Mouse (Mus musculus): ENCODE data around the gene Casc3. TPM values are rescaled to one million over a fixed set of nuclear protein-coding genes. Genes with fewer than 3 reads are reported as not detected.

Gene Casc3
- total and polyA plus RNA-seq, 3 experiments, result 14.4 to 71.7 (median 16.7) TPM

DNA sequence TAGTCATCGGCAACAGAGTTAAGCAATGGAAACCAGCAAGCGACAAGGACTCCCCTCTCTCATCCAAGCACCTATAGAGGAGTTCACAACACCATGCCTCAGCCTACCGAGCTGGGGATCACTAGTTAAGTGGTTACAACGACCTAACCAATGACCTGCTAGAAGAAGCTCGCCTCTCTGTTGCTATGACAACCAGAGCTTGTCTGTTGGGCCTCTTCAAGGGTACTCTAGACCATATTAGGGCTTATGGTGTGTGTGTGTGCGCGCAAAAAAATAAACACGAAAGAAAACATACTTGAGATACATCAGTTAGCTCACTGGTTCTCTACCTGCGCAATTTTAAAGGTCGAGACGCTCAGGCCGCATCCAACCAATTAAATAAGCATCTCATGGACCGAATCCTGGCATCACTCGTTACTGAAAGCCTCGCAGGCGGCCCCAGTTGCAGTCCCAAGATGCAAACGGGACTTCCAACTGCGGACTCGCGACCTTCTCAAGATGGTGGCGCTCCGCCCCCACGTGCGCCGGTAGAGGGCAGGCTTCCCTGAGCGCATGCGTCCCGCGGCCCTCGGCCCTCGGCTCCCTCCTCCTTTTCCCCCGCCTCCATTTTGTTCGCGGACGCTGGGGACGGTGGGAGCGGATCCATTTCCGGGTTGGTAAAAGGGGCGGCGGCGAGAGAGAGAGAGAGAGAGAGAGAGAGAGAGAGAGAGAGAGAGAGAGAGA is 58.5 kb downstream of the Casc3 start, which contains the start of gene Wipf2 (continued):
- TF ChIP-seq MYC (IDR thresholded peaks at IDR 0.05; ENCODE audit: low read depth, low read length) (peak; percentile 96), CHD1 (IDR thresholded peaks at IDR 0.05; ENCODE audit: low read depth, low read length) (no peak), MAFK (IDR thresholded peaks at IDR 0.05; ENCODE audit: insufficient replicate concordance, low read length) (no peak), ZMIZ1 (IDR thresholded peaks at IDR 0.05; ENCODE audit: low read depth, low read length) (peak; percentile 79), BHLHE40 (IDR thresholded peaks at IDR 0.05; ENCODE audit: low read depth, low read length) (peak; percentile 90), UBTF (IDR thresholded peaks at IDR 0.05; ENCODE audit: low read depth, low read length) (no peak), USF1 (IDR thresholded peaks at IDR 0.05; ENCODE audit: low read depth, low read length) (peak; percentile 78), CTCF (conservative IDR thresholded peaks at IDR 0.05 in 1 of 2, IDR thresholded peaks at IDR 0.05 in 1 of 2; ENCODE audit: low read depth in 2 of 2, low read length in 2 of 2) (peak in 1 of 2 experiments; percentile 62; a peak in 2 of 4 replicates)

DNA sequence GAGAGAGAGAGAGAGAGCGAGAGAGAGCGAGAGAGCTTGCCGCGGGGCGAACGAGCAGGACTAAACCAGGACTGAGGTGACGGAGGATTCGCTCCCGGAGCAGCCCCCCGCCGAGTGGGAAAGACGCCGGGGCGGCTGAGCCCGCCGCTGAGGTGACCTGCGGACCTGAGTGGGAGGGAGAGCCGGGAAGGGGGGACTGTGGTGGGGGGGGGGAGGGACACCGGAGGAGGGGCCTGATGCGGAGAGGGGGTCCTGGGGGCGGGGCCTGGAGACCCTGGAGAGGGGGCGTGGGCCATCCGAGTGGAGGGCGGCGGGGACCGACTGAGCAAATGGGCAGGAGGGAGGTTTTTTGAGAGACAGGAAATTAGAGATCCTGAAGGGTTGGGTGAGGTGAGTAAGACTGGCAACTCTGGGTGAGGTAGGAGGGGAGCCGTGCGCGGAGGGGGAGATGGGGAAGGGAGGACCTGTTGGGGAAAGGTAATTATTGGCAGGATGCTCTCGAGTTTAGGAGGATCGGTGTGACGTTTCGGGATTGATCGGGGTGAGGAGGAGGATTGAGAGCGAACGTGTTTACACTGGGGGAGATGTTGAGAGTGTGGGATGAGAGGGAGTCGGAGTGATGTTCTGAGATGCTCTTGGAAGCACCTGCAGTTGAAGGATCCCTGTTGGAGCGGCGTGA is 59.2 kb downstream of the Casc3 start:
- no peak for TF ChIP-seq NELFE (IDR thresholded peaks at IDR 0.05; ENCODE audit: low read depth, low read length)
- TF ChIP-seq RCOR1 (conservative IDR thresholded peaks at IDR 0.05; ENCODE audit: low read depth, low read length), result peak; percentile 34; the same call in 1 of the 2 replicates
- no peak for TF ChIP-seq BHLHE40 (IDR thresholded peaks at IDR 0.05; ENCODE audit: low read depth, low read length)
- TF ChIP-seq JUN (IDR thresholded peaks at IDR 0.05; ENCODE audit: insufficient read depth, low read depth, low read length), result no peak
- TF ChIP-seq USF1 (IDR thresholded peaks at IDR 0.05; ENCODE audit: low read depth, low read length), result no peak
- TF ChIP-seq CHD1 (IDR thresholded peaks at IDR 0.05; ENCODE audit: low read depth, low read length), result 0 out of 2 replicates have a peak, but pooled peaks have one; percentile 60
- no peak for TF ChIP-seq USF2 (conservative IDR thresholded peaks at IDR 0.05; ENCODE audit: low read depth, low read length)
- TF ChIP-seq TBP (conservative IDR thresholded peaks at IDR 0.05; ENCODE audit: low read depth, low read length), result no peak
- TF ChIP-seq SMC3 (IDR thresholded peaks at IDR 0.05; ENCODE audit: low read depth, low read length), result no peak
- H3K4me3 ChIP-seq (replicated peaks in 1 of 3; ENCODE audit: low read depth in 2 of 3, low read length in 2 of 3, poor library complexity in 1 of 3), result peak overlapping the region; percentile 73 to 90 (median 78)
- H3K4me1 ChIP-seq (ENCODE audit: control insufficient read depth in 1 of 2, insufficient read depth in 2 of 2), result peaks cover 7 to 17% of the 10 kb centered on the region in 2 experiments
- dilution Hi-C loops (cut with MboI; ENCODE audit: extremely low pct_ligation_motif_present, extremely low pct_unique_long_range_greater_than_20kb, low sequenced_read_pairs) (no loop called here), in situ Hi-C loops (cut with MboI; ENCODE audit: low pct_ligation_motif_present, low pct_unique_long_range_greater_than_20kb, low sequenced_read_pairs) (loop anchor here (5.0 kb wide), 1 partner anchor 38 kb away; no protein-coding TSS in a partner anchor)
- peak overlapping the region; percentile 41 for H3K4me2 ChIP-seq (ENCODE audit: insufficient read depth, low read depth, poor library complexity, severe bottlenecking)
- no peaks in the 10 kb centered on the region for H3K27me3 ChIP-seq (replicated peaks)
- peaks cover 18 to 30% of the 10 kb centered on the region in 2 experiments for H3K36me3 ChIP-seq (replicated peaks in 1 of 2; ENCODE audit: control insufficient read depth in 1 of 2, insufficient read depth in 1 of 2, low read length in 1 of 2)
- H3K9ac ChIP-seq (ENCODE audit: insufficient read depth, low read depth), result peak overlapping the region; percentile 90
- peak overlapping the region; percentile 54; the same call in 1 of the 2 replicates for H3K27ac ChIP-seq (ENCODE audit: insufficient read depth, low read depth)
- H3K9me3 ChIP-seq (replicated peaks; ENCODE audit: low read length), result no peaks in the 10 kb centered on the region
- peak; percentile 53 for DNase-seq (ENCODE audit: extremely low read depth)
- peaks cover 22% of the 10 kb centered on the region for H3K79me2 ChIP-seq (replicated peaks; ENCODE audit: control insufficient read depth, extremely low read depth, insufficient read depth, poor library complexity, severe bottlenecking)

DNA sequence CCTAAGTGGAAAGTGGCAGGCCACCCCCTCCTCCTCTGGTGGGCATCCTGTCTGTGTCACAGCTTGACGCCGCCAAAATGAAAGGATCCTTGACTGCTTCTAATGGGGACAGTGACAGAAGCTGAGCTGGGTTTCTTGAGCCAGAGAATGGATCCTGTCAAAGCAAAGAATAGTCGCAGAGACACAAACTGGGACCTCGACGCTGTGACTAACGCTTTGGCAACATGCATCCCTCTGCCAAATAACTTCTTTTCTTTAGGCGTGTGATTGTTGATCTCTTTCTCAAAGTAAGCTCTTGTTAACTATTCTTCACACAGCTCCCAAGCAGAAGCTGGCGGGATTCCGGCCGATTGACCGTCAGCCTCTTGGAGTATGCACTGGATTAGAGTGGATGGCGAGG is 62.6 kb downstream of the Casc3 start:
- dilution Hi-C loops (cut with MboI; ENCODE audit: extremely low pct_ligation_motif_present, extremely low pct_unique_long_range_greater_than_20kb, low sequenced_read_pairs) (no loop called here), in situ Hi-C loops (cut with MboI; ENCODE audit: low pct_ligation_motif_present, low pct_unique_long_range_greater_than_20kb, low sequenced_read_pairs) (no loop called here)
- Histone ChIP-seq H3K27ac (ENCODE audit: insufficient read depth, low read depth) (no peak overlapping the region), H3K9ac (ENCODE audit: insufficient read depth, low read depth) (no peak overlapping the region), H3K4me2 (ENCODE audit: insufficient read depth, low read depth, poor library complexity, severe bottlenecking) (no peak overlapping the region), H3K79me2 (replicated peaks; ENCODE audit: control insufficient read depth, extremely low read depth, insufficient read depth, poor library complexity, severe bottlenecking) (peaks cover 22% of the 10 kb centered on the region), H3K36me3 (replicated peaks in 1 of 2; ENCODE audit: control insufficient read depth in 1 of 2, insufficient read depth in 1 of 2, low read length in 1 of 2) (peaks cover 33 to 64% of the 10 kb centered on the region in 2 experiments), H3K4me3 (replicated peaks in 1 of 3; ENCODE audit: low read depth in 2 of 3, low read length in 2 of 3, poor library complexity in 1 of 3) (no peak overlapping the region), H3K27me3 (replicated peaks) (no peaks in the 10 kb centered on the region), H3K4me1 (ENCODE audit: control insufficient read depth in 1 of 2, insufficient read depth in 2 of 2) (peaks cover 6 to 14% of the 10 kb centered on the region in 2 experiments), H3K9me3 (replicated peaks; ENCODE audit: low read length) (no peaks in the 10 kb centered on the region)
- TF ChIP-seq ETS1 (conservative IDR thresholded peaks at IDR 0.05; ENCODE audit: low read depth, low read length) (no peak), POLR2A (IDR thresholded peaks at IDR 0.05; ENCODE audit: low read depth, low read length) (no peak), NELFE (IDR thresholded peaks at IDR 0.05; ENCODE audit: low read depth, low read length) (no peak), GABPA (IDR thresholded peaks at IDR 0.05; ENCODE audit: insufficient replicate concordance, low read depth, low read length) (no peak), TCF12 (IDR thresholded peaks at IDR 0.05; ENCODE audit: low read depth, low read length) (no peak), MAFK (IDR thresholded peaks at IDR 0.05; ENCODE audit: insufficient replicate concordance, low read length) (no peak), UBTF (IDR thresholded peaks at IDR 0.05; ENCODE audit: low read depth, low read length) (no peak), E2F4 (IDR thresholded peaks at IDR 0.05; ENCODE audit: insufficient replicate concordance, low read depth, low read length) (no peak), MXI1 (IDR thresholded peaks at IDR 0.05; ENCODE audit: low read depth, low read length) (no peak), CHD1 (IDR thresholded peaks at IDR 0.05; ENCODE audit: low read depth, low read length) (no peak), MEF2A (IDR thresholded peaks at IDR 0.05; ENCODE audit: borderline replicate concordance, low read depth, low read length) (no peak), RCOR1 (conservative IDR thresholded peaks at IDR 0.05; ENCODE audit: low read depth, low read length) (no peak), CHD2 (IDR thresholded peaks at IDR 0.05; ENCODE audit: low read length) (no peak), SMC3 (IDR thresholded peaks at IDR 0.05; ENCODE audit: low read depth, low read length) (no peak), HCFC1 (IDR thresholded peaks at IDR 0.05; ENCODE audit: low read depth, low read length) (no peak), USF2 (conservative IDR thresholded peaks at IDR 0.05; ENCODE audit: low read depth, low read length) (no peak), JUN (IDR thresholded peaks at IDR 0.05; ENCODE audit: insufficient read depth, low read depth, low read length) (no peak), MAZ (IDR thresholded peaks at IDR 0.05; ENCODE audit: low read depth, low read length) (no peak), JUND (conservative IDR thresholded peaks at IDR 0.05; ENCODE audit: low read depth, low read length) (no peak), TBP (conservative IDR thresholded peaks at IDR 0.05; ENCODE audit: low read depth, low read length) (no peak)
- no peak for DNase-seq (ENCODE audit: extremely low read depth)

Measured in CH12.LX (cell line).